Mouse (Mus musculus) brain, embryonic 14.5 days (tissue): ENCODE data around the gene She.

Source experiments
- CTCF ChIP-seq: fragments of 200-500 bp; IDR thresholded peaks from 2 replicates; pipeline ENCODE4 v1.5.1; 2012; ENCODE audit warnings: inconsistent platforms, mild to moderate bottlenecking, moderate library complexity, borderline replicate concordance; ENCODE audit not compliant: insufficient read depth, insufficient read length; ENCODE audit errors: extremely low read depth
- POLR2A ChIP-seq: fragments of 200-500 bp; IDR thresholded peaks from 2 replicates; pipeline ENCODE4 v1.6.1; 2012; ENCODE audit warnings: mild to moderate bottlenecking, inconsistent platforms, borderline replicate concordance; ENCODE audit not compliant: poor library complexity, insufficient read depth, insufficient read length, severe bottlenecking; ENCODE audit errors: extremely low read depth

DNA sequence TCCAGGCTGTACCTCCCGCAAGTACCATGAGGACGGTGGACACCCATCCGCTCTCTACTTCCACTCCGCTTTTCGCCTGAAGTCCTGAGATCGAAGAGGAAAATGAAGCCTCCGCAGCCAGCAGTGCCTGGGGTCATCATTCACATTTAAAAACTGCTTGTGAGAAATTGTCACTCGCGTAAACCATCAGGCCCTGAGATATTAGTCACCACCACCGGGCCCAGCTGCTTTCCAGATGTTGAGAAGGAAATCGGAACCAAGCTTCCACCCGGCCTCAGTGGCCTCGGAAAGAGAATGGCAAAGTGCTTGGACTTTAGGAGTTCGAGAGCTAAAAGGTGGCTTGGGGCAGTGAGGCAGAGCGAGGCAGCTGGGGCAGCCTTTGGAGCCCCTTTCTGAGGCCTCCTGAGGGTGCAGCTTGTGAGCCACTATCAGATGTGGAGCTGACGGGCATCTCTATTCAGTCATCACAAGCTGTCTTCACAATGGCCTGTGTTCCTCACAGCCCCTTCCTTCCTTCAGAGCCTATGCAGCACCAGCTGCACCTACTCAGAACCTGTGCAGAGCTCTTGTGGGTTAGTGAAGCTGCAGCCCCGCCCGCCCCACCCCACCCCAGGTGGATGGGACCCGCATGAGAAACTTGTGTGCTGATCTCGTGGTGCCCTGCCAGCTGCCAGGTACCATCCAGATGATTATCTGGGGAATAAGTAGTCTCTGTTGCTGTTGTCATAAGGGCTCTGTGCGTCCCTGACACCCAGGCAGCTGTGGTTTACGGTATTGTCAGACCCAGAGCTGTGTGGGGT is 39.5 kb downstream of the She start:
- no peak for TF ChIP-seq POLR2A
- no peak for TF ChIP-seq CTCF
